Mouse (Mus musculus) layer of hippocampus, adult 18-20 months (tissue): Measurements from ENCODE around the gene Dleu7. TPM values are rescaled to one million over a fixed set of nuclear protein-coding genes. Genes with fewer than 3 reads are reported as not detected.

Source experiments
- total RNA-seq, 2 experiments: library from RNA; stranded (reverse); gene quantifications; 2 replicates each; pipeline ENCODE4 v1.2.3; 2021

Gene Dleu7
- total RNA-seq, 2 experiments from 2014 or later = 4.6 to 6.4 TPM

Other genes with a start within 250 kb of the Dleu7 start
- gene Rnaseh2b, start 458 bp downstream of the Dleu7 start, total RNA-seq = 10 to 100 TPM; 11.2 to 11.8 TPM
- under 1 TPM; 0.50 to 0.51 TPM for gene Gucy1b2, start 163.2 kb upstream of the Dleu7 start, total RNA-seq